Mouse (Mus musculus) spleen, adult 2 months (tissue): ENCODE results near the gene Fancd2os.

Experiments
- CTCF ChIP-seq: fragments of 200-500 bp; IDR thresholded peaks from 2 replicates; pipeline ENCODE4 v1.5.1; 2011; ENCODE audit warnings: mild to moderate bottlenecking, inconsistent platforms; ENCODE audit not compliant: insufficient read depth, insufficient read length, insufficient replicate concordance; ENCODE audit errors: extremely low read depth
- POLR2A ChIP-seq: fragments of 200-500 bp; IDR thresholded peaks from 2 replicates; pipeline ENCODE4 v1.6.1; 2011; ENCODE audit warnings: low read depth, low read length, inconsistent platforms

- TF ChIP-seq CTCF: no peak
- no peak for TF ChIP-seq POLR2A
These were observed 15.4 kb downstream of the Fancd2os start for GRCm38 (mm10) chr6:113585065-113585464.
